Mouse (Mus musculus) CD4-positive helper T cell, adult 2 months (primary cell): ENCODE results near the gene Ppm1g.

Experiments used
- DNase-seq: peaks from one replicate; pipeline ENCODE4 v3.0.0-alpha.2; 2012; ENCODE audit warnings: low read depth, missing footprints, low spot score

Gene Ppm1g

DNA sequence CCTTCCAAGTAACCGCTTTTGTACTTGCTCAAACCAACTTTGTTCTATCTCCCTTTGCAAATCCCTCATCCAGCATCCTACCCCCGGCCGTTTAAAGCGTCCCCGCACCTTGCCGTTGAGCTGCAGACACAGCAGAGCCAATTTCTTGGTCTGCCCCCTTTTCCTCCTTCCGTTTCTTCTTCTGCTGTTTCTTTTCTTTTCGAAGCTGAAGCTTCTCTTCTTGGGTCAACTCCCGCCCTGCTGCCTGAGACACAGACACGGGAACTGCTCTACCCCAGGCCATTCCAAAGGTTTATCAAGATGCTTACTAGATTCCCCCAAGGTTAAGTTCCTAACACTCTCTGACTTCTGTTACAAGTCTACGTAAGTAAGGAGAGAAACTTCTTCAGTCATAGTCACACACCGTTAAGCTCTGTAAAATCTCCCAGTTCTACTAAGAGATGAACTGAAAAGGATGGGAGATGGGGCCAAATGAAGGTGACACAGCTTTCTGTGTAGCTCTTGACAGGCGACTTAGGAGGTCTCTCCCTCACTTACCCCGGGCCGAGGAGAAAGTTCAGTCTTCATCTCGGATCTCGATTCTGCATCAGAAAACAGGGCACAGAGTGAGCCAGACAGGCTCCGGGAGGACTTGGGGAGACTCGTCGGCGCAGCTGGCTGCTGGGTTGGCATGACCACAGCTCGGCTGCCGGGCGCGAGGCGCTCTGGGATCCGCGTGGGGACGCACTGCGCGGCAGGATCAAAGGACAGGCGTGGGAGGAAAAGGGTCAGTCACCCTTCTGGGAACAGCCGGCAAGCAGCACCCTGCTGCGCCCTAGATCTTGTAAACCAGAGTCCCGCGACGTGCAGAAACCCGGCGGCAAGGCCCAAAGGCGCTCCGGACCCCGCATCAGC is 28.2 kb downstream of the Ppm1g start:
- no peak for DNase-seq

DNA sequence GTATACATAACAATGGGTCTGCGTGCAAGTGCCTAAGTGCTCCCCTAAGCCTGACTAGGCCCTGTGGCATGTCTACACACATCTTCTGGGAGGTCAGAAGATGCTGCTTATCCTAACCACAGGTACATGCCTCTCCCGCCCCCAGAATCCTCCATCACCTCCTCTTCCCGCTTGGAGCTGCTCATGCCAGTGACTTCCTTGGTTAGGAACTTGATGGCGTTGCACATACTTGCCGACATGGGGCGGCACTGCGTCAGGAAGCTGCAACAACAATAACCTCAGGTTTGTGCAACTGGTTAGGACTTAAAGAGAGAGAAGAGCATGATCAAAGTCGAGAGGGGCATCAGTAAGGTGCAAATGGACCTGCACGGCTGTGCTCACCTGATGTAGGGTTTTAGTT is 30.3 kb downstream of the Ppm1g start:
- DNase-seq, result no peak

DNA sequence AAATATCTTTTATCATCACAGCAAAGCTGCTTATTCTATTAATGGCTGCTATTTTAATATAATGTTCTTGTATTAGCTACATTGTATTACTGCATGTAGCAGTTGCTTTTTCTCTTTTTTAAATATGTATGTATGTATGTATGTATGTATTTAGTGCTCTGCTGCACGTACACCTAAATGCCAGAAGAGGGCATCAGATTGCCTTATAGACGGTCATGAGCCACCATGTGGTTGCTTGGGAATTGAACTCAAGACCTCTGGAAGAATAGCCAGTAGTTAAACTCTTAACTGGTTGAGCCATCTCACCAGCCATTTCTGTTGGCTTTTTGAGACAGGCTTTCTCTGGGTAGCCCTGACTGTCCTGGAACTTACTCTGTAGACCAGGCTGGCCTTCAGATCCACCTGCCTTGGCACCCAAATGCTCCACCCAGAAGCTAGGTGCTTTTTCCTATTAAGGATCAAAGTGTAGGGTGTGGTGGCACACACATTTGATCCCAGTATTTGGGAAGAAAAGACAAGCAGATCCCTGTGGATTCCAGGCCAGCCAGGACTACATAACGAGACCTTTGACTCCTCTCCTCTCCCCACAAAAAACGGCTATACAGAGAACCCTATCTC is 32.2 kb downstream of the Ppm1g start:
- peak; percentile 65 for DNase-seq

DNA sequence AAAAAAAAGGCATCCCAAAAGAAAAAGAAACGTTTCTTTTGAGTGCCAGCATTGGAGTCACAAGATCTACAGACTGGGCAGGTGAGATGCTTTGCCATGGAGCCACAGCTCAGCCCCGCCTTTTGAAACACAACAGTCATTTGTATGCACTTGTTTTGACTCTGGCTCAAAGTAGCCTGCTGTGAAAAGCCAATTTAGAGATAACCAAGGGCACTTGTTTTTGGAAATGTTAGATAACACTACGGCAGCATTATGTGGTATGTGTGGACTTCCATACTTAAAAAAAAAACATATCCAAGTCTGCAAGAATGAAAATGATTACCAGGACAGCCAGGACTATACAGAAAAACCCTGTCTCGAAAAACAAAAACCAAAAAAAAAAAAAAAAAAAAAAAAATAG is 36.8 kb downstream of the Ppm1g start:
- DNase-seq, result no peak

DNA sequence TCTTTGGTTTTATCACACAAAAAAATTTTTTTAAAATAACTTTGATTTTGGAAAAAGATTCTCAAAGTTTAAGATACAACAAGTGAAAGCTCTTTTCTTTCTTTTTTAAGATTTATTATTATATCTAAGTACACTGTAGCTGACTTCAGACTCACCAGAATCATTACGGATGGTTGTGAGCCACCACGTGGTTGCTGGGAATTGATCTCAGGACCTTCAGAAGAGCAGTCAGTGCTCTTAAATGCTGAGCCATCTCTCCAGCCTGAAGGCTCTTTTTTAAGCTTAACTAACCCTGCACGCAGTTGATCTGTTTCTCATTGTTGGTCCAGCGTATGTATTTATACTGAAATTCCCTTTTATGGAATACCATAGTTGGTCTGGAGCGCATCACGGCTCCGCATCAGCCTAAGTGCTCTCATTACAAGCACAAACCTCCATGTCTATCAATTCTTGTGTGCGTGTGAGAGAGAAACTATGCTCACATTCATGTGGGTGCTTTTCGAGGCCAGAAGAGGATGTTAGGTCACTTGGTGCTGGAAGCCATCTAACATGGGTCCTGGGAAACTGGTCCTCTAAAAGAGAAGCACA is 39.2 kb downstream of the Ppm1g start:
- DNase-seq, result no peak

DNA sequence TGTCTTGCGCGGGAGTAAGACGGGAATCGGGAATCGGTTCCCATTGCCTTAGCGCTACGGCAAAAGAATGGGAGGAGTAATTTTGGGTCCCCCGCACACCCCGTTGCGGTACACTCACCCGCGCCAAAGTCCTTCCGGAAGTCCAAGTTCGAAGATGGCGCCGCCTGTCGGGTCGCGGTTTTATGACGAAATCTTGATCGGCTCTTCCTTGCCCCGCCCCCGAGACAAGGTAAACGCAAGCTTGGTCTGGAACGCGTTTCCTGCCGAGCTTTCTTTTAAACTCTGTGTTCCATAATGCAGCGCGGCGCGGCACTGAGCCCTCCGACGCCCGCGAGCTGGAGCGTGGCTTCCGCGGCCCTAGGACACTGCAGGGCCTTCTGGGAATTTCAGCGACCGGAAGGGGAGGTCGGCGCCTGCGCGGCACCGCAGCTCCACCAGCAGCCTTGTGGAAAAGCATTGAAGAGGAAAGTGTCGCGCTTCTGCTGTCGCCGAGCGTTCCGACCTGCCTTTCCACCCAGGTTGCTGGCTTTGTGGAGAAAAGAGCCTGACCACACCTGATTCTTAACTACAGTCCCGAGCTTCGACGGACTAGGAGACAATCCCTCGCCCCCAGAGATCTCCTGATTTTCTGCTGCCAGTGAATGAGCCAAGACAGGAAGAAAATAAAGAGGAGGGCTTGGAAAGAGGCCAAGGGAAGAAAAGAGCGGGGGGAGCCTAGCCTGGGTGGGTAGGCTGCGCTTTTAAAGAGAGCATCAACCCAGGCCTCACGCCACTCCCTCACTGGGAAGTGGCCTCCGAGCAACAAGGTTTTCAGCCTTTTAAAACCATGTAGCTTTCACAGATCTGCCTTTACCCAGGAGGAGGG is 40.5 kb downstream of the Ppm1g start, which contains the start of the genes Gm29609 and Gtf3c2:
Gm29609 (minus strand) TSS at position 146 of the 865 bp plus-strand sequence.
Gtf3c2 (minus strand) TSS at position 379 of the 865 bp plus-strand sequence.
- peak; percentile 99 for DNase-seq

DNA sequence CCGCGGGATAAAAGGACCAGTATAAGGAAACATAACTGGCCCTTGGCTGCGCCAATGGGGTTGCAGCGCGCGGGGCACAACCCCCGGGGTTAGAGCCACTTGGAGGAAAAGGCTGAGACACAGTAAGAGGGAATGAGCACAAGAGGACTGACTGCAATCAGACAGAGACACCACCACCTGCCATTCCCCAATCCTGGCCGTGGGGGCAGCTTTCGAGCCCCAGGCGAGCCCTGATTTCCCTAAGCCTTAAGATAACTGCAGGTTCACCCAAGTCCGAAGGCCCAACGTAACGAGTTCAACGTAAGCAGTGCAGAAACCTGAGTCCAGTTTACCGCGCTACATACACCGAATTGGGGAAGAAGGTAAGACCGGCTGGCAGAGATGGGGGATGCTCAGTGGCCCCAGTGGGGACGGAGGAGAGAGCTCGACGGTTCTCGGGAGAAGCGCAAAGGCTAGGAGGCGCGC is 41.2 kb downstream of the Ppm1g start:
- peak; percentile 57 for DNase-seq

DNA sequence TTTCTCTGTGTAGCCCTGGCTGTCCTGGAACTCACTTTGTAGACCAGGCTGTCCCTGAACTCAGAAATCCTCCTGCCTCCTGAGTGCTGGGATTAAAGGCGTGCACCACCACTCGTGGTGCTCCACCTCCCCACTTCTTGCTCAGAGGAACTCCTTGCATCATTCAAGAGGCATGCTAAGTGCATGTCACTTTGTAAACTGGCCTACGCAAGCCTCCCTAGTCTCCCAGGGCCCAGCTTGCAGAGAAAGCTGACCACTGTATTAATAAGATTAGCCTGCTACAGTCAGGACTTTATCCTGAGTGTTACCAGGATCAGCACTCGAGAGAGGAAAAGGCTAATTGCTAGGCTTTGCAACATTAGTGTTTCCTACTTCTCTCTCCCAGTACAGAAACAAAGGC is 51.9 kb downstream of the Ppm1g start:
- DNase-seq, result no peak

DNA sequence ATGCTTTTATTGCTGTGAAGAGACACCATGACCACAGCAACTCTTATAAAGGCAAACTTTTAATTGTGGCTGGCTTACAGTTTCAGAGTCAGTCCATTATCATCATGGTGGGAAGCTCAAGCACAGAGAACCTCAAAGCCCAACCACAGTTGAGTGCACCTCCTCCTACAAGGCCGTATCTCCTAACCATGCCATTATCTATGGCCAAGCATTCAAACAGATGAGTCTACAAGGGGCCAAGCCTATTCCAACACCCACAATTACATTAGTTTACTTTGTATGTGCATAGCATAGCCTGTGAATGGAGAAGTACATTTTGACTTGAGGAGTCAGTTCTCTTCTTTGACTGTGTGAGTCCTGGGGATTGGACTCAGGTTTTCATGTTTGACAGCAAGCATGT is 55.6 kb downstream of the Ppm1g start:
- no peak for DNase-seq

DNA sequence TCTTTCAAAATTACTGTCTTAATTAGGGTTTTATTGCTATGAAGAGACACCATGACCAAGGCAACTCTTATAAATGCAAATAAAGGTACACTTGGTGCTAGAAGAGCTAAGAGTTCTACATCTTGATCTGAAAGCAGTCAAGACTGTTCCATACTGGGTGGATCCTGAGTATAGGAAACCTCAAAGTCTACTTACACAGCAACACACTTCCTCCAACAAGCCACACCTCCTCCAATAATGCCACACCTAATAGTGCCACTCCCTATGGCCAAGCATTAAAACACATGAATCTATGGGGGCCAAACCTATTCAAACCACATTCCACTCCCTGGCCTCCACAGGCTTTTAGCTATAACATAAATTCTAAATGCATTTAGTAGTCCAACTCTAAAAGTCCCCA is 58.0 kb downstream of the Ppm1g start:
- DNase-seq, result no peak

DNA sequence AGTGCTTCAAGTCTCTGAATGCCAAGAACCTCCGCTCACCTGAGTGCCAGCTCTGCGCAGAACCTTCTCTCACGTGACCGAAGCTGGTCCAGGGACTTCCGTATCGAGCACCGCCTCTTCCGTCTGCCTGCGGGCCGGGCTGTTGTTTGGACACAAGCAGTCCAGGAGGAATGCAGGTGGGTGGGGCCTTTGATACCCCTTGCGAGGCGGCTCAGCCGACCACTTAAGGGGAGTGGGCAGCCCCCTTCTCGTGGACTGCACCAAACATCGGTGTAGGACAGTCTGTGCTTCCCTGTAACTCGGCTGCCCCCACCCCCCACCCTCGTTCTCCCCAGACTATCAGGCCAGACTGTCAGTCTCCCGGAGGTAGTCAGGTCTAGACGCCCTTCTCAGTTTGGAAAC is 66.3 kb downstream of the Ppm1g start, which contains the start of gene Mpv17:
Mpv17 (minus strand) TSS at position 100 of the 402 bp plus-strand sequence.
- peak; percentile 82 for DNase-seq

DNA sequence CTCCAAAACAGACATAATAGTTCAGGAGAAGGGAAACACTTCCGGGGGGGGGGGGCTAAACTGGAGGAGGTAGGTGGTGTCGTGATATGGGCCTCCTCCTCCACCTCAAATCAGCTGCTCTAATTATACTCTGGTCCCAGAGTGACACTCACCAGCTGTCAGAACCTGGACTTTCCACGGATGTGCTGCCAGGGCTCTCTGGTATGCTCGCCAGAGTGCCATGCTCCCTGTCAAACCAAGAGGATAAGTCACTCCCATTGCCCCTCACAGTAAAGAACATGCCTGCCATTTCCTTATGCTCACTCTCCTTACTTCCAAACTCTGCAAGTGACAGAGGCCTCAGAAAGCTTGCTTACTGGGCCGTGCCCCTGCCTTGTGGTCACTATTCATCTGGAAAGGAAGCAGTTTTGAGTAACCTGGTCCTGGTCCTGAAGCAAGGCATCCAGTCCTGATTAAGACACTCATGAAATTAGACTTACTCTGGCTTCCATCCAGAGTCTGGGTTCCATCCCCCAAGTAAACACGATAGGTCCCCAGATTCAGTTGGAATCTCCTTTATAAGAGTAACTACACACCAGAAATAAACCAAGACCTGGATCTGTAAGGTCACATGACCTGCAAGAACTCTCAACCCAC is 66.9 kb downstream of the Ppm1g start:
- no peak for DNase-seq
